Mouse (Mus musculus) limb, embryonic 15.5 days (tissue): ENCODE measurements at regions not wholly inside any gene's neighbourhood (a gene's known extent, or its start where the extent isn't known, plus 50 kb on each side); places are given as distances from the start of the nearest gene placed in this dataset.

Source experiments
- ATAC-seq: fragments of 200-750 bp; cut with Nextera tagmentation; 2 replicates; pipeline ENCODE4 v1.8.0; 2017; ENCODE audit warnings: low read depth, moderate TSS enrichment; ENCODE audit not compliant: insufficient number of reproducible peaks, low FRiP score, low TSS enrichment
- H3K27ac ChIP-seq: fragments of 300-500 bp; sonication (generic); 2 replicates; pipeline ENCODE4 v1.5.1; 2015; ENCODE audit warnings: moderate library complexity, mild to moderate bottlenecking, inconsistent platforms
- H3K27me3 ChIP-seq: fragments of 300-500 bp; sonication (generic); 2 replicates; pipeline ENCODE4 v1.6.1; 2015; ENCODE audit warnings: inconsistent platforms
- H3K36me3 ChIP-seq: fragments of 300-500 bp; sonication (generic); 2 replicates; pipeline ENCODE4 v1.6.1; 2015; ENCODE audit warnings: inconsistent platforms
- H3K4me1 ChIP-seq: fragments of 300-500 bp; sonication (generic); 2 replicates; pipeline ENCODE4 v1.6.1; 2015; ENCODE audit warnings: inconsistent platforms
- H3K4me2 ChIP-seq: fragments of 300-500 bp; sonication (generic); 2 replicates; pipeline ENCODE4 v1.6.1; 2015; ENCODE audit warnings: mild to moderate bottlenecking, inconsistent platforms
- H3K4me3 ChIP-seq: fragments of 300-500 bp; sonication (generic); 2 replicates; pipeline ENCODE4 v1.5.1; 2015; ENCODE audit warnings: mild to moderate bottlenecking, inconsistent platforms
- H3K9ac ChIP-seq: fragments of 300-500 bp; sonication (generic); 2 replicates; pipeline ENCODE4 v1.6.1; 2015; ENCODE audit warnings: inconsistent platforms
- H3K9me3 ChIP-seq: fragments of 300-500 bp; sonication (generic); 2 replicates; pipeline ENCODE4 v1.6.1; 2016; ENCODE audit warnings: inconsistent platforms
- WGBS: fragments of 180-500 bp; shearing (Covaris S2); methylation state at CpG from one replicate; pipeline ENCODE4 v1.1.7; 2015; 5-methylcytosine and 5-hydroxymethylcytosine counted together

- H3K9me3 ChIP-seq = no peaks in the 10 kb centered on the region
- H3K4me2 ChIP-seq = no peak overlapping the region
- ATAC-seq = no peak
- 34% methylated on average over 7 of the region's 7 CpGs for WGBS
- no peak overlapping the region for H3K9ac ChIP-seq
- no peak overlapping the region for H3K4me3 ChIP-seq
- H3K27me3 ChIP-seq = no peaks in the 10 kb centered on the region
- no peak overlapping the region for H3K27ac ChIP-seq
- no peaks in the 10 kb centered on the region for H3K36me3 ChIP-seq
- H3K4me1 ChIP-seq = peaks cover 5% of the 10 kb centered on the region; the same call in 1 of the 2 replicates
Observed at GRCm38 (mm10) chr11:24473368-24474010, 395.6 kb downstream of the Bcl11a start.

DNA sequence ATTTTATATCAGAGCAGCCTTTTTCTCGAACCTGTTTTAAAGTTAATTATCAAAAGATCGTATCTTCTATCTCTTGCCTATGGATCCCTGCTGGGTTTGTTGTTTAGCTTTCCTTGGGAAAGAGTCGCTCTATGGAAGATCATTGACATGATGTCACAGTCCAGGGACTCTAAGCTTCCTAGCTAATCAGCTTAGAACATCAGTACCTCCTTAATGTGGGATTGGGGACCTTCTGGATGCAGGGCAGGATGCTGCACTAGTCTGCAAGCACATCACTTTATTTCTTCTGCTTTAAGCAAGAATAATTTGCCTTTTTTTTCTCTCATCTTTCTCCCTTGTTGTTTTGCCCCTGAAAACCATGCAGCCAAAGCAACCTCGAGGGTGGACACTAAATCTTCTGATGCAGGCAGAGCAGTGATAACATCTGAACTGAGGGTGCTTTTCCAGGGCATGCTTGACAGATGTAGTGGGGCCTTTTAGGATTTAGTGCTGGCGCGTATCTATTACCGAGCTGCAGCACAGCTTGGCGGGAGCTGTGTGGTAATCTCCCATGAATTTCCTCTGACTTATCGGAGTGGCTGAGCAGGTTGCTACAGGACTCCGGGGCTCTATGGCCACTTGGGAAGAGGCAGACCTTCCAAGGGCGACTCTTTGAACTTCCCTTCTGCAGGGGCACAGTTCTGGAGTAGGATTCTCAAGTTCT, 425.0 kb downstream of the Bcl11a start:
- H3K27me3 ChIP-seq = no peaks in the 10 kb centered on the region
- H3K27ac ChIP-seq = no peak overlapping the region
- H3K4me3 ChIP-seq = no peak overlapping the region
- ATAC-seq = no peak
- no peak overlapping the region for H3K4me2 ChIP-seq
- H3K4me1 ChIP-seq = no peaks in the 10 kb centered on the region
- no peaks in the 10 kb centered on the region for H3K9me3 ChIP-seq
- no peaks in the 10 kb centered on the region for H3K36me3 ChIP-seq
- H3K9ac ChIP-seq = no peak overlapping the region
- 35% methylated on average over 11 of the region's 11 CpGs for WGBS

- Histone ChIP-seq H3K4me3 (no peak overlapping the region), H3K4me2 (no peak overlapping the region), H3K9ac (no peak overlapping the region), H3K4me1 (no peaks in the 10 kb centered on the region), H3K27me3 (no peaks in the 10 kb centered on the region), H3K27ac (no peak overlapping the region), H3K36me3 (no peaks in the 10 kb centered on the region), H3K9me3 (no peaks in the 10 kb centered on the region)
- ATAC-seq = no peak
Observed at GRCm38 (mm10) chr11:24515568-24515967, 437.7 kb downstream of the Bcl11a start.

- H3K27me3 ChIP-seq = no peaks in the 10 kb centered on the region
- no peaks in the 10 kb centered on the region for H3K36me3 ChIP-seq
- 32% methylated on average over 7 of the region's 7 CpGs for WGBS
- no peak overlapping the region for H3K27ac ChIP-seq
- no peak overlapping the region for H3K9ac ChIP-seq
- H3K4me2 ChIP-seq = no peak overlapping the region
- H3K9me3 ChIP-seq = no peaks in the 10 kb centered on the region
- H3K4me3 ChIP-seq = no peak overlapping the region
- ATAC-seq = no peak
- no peaks in the 10 kb centered on the region for H3K4me1 ChIP-seq
Observed at GRCm38 (mm10) chr11:24535462-24535861, 457.6 kb downstream of the Bcl11a start.

GRCm38 (mm10) chr11:24537721-24538120, 459.9 kb downstream of the Bcl11a start:
- Histone ChIP-seq H3K4me3 (no peak overlapping the region), H3K27me3 (no peaks in the 10 kb centered on the region), H3K4me2 (no peak overlapping the region), H3K36me3 (no peaks in the 10 kb centered on the region), H3K9me3 (no peaks in the 10 kb centered on the region), H3K27ac (no peak overlapping the region), H3K4me1 (no peaks in the 10 kb centered on the region), H3K9ac (no peak overlapping the region)
- no peak for ATAC-seq

DNA sequence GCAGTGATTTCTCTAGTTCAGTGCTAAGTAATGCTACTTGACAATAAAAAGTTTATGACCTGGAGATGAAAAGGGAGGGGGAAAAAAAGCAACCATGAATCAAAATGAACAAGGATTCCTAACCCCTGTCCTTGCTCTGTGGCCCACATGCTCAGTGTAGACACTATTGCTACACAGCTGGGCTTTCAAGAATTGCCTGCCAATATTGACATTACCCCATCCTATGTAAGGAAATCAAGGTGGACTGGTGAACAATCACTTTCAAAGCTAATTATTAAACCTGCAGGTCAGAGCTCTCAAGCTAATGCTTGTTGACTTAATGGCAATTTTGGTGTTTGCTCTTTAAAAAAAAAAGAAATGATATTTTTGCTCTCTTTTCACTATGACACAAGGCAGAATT, 491.8 kb downstream of the Bcl11a start:
- no peak overlapping the region for H3K9ac ChIP-seq
- H3K4me2 ChIP-seq = no peak overlapping the region
- no peak overlapping the region for H3K27ac ChIP-seq
- H3K4me1 ChIP-seq = no peaks in the 10 kb centered on the region
- H3K4me3 ChIP-seq = no peak overlapping the region
- no peaks in the 10 kb centered on the region for H3K36me3 ChIP-seq
- H3K27me3 ChIP-seq = no peaks in the 10 kb centered on the region
- no peaks in the 10 kb centered on the region for H3K9me3 ChIP-seq
- ATAC-seq = no peak

GRCm38 (mm10) chr11:24613529-24613928, 535.7 kb downstream of the Bcl11a start:
- Histone ChIP-seq H3K9me3 (no peaks in the 10 kb centered on the region), H3K4me1 (no peaks in the 10 kb centered on the region), H3K27me3 (no peaks in the 10 kb centered on the region), H3K4me2 (no peak overlapping the region), H3K27ac (no peak overlapping the region), H3K36me3 (no peaks in the 10 kb centered on the region), H3K4me3 (no peak overlapping the region), H3K9ac (no peak overlapping the region)
- WGBS = 54% methylated on average over 5 of the region's 5 CpGs
- ATAC-seq = no peak

- 84% methylated on average over 1 of the region's 1 CpGs for WGBS
- Histone ChIP-seq H3K27me3 (no peaks in the 10 kb centered on the region), H3K36me3 (no peaks in the 10 kb centered on the region), H3K4me3 (no peak overlapping the region), H3K27ac (no peak overlapping the region), H3K4me2 (no peak overlapping the region), H3K9me3 (no peaks in the 10 kb centered on the region), H3K4me1 (no peaks in the 10 kb centered on the region), H3K9ac (no peak overlapping the region)
- no peak for ATAC-seq
Observed at GRCm38 (mm10) chr11:24615436-24615835, 537.6 kb downstream of the Bcl11a start.

DNA sequence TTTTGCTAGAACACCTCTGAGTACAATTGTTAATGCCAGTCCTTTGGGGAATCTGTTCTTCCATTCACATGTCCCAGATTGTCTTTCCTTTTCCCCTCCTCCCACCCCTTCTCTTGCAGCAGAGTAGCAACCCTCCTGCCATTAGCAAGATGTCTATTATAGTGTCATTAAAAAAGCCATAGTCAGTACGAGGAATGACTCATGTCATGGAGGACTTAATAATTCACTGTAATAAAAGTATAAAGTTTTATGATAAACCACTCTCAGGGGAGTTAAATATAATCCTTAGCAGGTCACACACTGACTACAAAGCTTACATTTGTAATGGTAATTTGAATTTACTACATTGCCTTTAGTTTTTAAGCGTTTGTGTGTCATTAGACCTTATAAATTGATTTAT, 540.7 kb downstream of the Bcl11a start:
- no peaks in the 10 kb centered on the region for H3K4me1 ChIP-seq
- H3K4me3 ChIP-seq = no peak overlapping the region
- no peaks in the 10 kb centered on the region for H3K36me3 ChIP-seq
- no peak overlapping the region for H3K4me2 ChIP-seq
- ATAC-seq = no peak
- H3K27ac ChIP-seq = no peak overlapping the region
- no peak overlapping the region for H3K9ac ChIP-seq
- 17% methylated on average over 2 of the region's 2 CpGs for WGBS
- no peaks in the 10 kb centered on the region for H3K27me3 ChIP-seq
- H3K9me3 ChIP-seq = no peaks in the 10 kb centered on the region

GRCm38 (mm10) chr11:24619021-24619420, 541.2 kb downstream of the Bcl11a start:
- 50% methylated on average over 4 of the region's 4 CpGs for WGBS
- Histone ChIP-seq H3K27me3 (no peaks in the 10 kb centered on the region), H3K9me3 (no peaks in the 10 kb centered on the region), H3K9ac (no peak overlapping the region), H3K4me3 (no peak overlapping the region), H3K4me1 (no peaks in the 10 kb centered on the region), H3K4me2 (no peak overlapping the region), H3K27ac (no peak overlapping the region), H3K36me3 (no peaks in the 10 kb centered on the region)
- ATAC-seq = no peak

GRCm38 (mm10) chr11:24628619-24629018, 550.8 kb downstream of the Bcl11a start:
- Histone ChIP-seq H3K4me2 (no peak overlapping the region), H3K27ac (no peak overlapping the region), H3K9ac (no peak overlapping the region), H3K4me3 (no peak overlapping the region), H3K36me3 (no peaks in the 10 kb centered on the region), H3K27me3 (no peaks in the 10 kb centered on the region), H3K9me3 (no peaks in the 10 kb centered on the region), H3K4me1 (peaks cover 6% of the 10 kb centered on the region; the same call in 1 of the 2 replicates)
- no peak for ATAC-seq
- WGBS = 37% methylated on average over 5 of the region's 5 CpGs

DNA sequence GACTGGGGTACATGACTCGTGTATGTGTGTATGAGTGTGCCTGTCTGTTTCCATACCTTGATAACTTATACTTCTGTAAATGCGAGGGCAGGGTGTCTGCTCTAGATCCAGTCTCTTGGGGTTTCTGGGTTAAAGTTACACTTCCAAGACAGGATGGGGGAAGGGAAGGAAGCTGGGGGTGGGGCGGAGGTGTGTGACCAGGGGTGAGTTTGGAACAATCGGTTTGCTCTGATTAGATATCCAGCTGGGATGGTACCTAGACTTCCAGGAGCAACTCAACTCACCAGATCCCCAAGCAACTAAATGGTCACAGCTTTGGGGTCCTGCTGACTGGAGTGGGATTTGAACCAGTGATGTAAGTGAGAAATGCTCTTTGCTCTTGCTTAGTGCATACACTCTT, 551.6 kb downstream of the Bcl11a start:
- no peaks in the 10 kb centered on the region for H3K27me3 ChIP-seq
- peaks cover 6% of the 10 kb centered on the region; the same call in 1 of the 2 replicates for H3K4me1 ChIP-seq
- no peak overlapping the region for H3K27ac ChIP-seq

More for the DNA sequence above, 551.6 kb downstream of the Bcl11a start:
- Histone ChIP-seq H3K36me3 (no peaks in the 10 kb centered on the region), H3K4me2 (no peak overlapping the region), H3K9me3 (no peaks in the 10 kb centered on the region), H3K9ac (no peak overlapping the region), H3K4me3 (no peak overlapping the region)
- WGBS = 34% methylated on average over 4 of the region's 4 CpGs
- ATAC-seq = no peak
